Mouse (Mus musculus) testis, adult 2 months (tissue): Measurements from ENCODE around the gene 1700020A23Rik.

Source experiments
- CTCF ChIP-seq: fragments of 200-500 bp; IDR thresholded peaks from 2 replicates; pipeline ENCODE4 v1.5.1; 2012; ENCODE audit warnings: low read depth, mild to moderate bottlenecking, inconsistent platforms, low read length, moderate library complexity; ENCODE audit not compliant: control insufficient read depth, insufficient read depth, insufficient replicate concordance
- POLR2A ChIP-seq: fragments of 200-500 bp; IDR thresholded peaks from 2 replicates; pipeline ENCODE4 v1.6.1; 2012; ENCODE audit warnings: low read depth, mild to moderate bottlenecking, inconsistent platforms, low read length, moderate library complexity; ENCODE audit not compliant: control insufficient read depth

DNA sequence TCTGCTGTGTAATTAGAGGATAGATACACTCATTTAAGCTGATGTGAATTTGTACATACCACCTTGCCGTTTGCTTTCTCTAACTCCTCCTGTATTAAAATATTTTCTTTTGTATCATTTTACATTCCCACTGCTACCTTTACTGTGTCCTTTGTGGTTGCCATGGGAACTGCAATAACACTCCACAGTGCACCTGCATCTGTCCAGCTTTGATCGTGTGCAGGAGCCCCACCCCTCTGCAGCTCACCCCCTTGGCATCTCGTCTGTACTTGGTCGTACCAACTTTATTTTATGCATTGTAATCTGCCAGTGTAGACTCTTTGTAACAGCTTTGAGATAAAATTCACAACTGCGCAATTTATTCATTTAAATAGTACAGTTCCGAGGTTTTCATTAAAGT is 21.2 kb upstream of the 1700020A23Rik start:
- TF ChIP-seq POLR2A (no peak), CTCF (no peak)
